Mouse (Mus musculus) forebrain, postnatal 0 days (tissue): ENCODE results near the gene Spock2. TPM values are rescaled to one million over a fixed set of nuclear protein-coding genes. Genes with fewer than 3 reads are reported as not detected.
A peak's percentile ranks its signal among the peaks of the same experiment; 100 is the strongest.

Experiments
- ATAC-seq: fragments of 200-750 bp; cut with Nextera tagmentation; 2 replicates; pipeline ENCODE4 v1.8.0; 2017; ENCODE audit warnings: mild to moderate bottlenecking, moderate library complexity
- DNase-seq: peaks from one replicate; pipeline ENCODE4 v3.0.0-alpha.2; 2015
- H3K27ac ChIP-seq: fragments of 300-500 bp; sonication (generic); 2 replicates; pipeline ENCODE4 v1.5.1; 2014; ENCODE audit warnings: low read depth, mild to moderate bottlenecking, antibody characterized with exemption, low read length, moderate library complexity, mixed read lengths
- H3K27me3 ChIP-seq: fragments of 300-500 bp; sonication (generic); 2 replicates; pipeline ENCODE4 v1.6.1; 2014; ENCODE audit warnings: mild to moderate bottlenecking, low read length, mixed read lengths; ENCODE audit not compliant: insufficient read depth
- H3K36me3 ChIP-seq: fragments of 300-500 bp; sonication (generic); 2 replicates; pipeline ENCODE4 v1.6.1; 2014; ENCODE audit warnings: mild to moderate bottlenecking, moderate library complexity; ENCODE audit not compliant: insufficient read depth
- H3K4me1 ChIP-seq: fragments of 300-500 bp; sonication (generic); 2 replicates; pipeline ENCODE4 v1.6.1; 2014; ENCODE audit warnings: antibody characterized with exemption; ENCODE audit not compliant: insufficient read depth
- H3K4me2 ChIP-seq: fragments of 300-500 bp; sonication (generic); 2 replicates; pipeline ENCODE4 v1.6.1; 2014; ENCODE audit warnings: low read depth, mild to moderate bottlenecking, moderate library complexity
- H3K4me3 ChIP-seq: fragments of 300-500 bp; sonication (generic); 2 replicates; pipeline ENCODE4 v1.5.1; 2014; ENCODE audit warnings: low read depth, low read length, mixed read lengths
- H3K9ac ChIP-seq: fragments of 300-500 bp; sonication (generic); 2 replicates; pipeline ENCODE4 v1.6.1; 2014; ENCODE audit warnings: mild to moderate bottlenecking
- H3K9me3 ChIP-seq: fragments of 300-500 bp; sonication (generic); 2 replicates; pipeline ENCODE4 v1.6.1; 2016; ENCODE audit warnings: low read length
- CTCF ChIP-seq: sonication (generic); IDR thresholded peaks from 2 replicates; pipeline ENCODE4 v1.5.1; 2016; ENCODE audit warnings: antibody characterized with exemption, control low read depth, low read depth
- WGBS: fragments of 180-500 bp; shearing (Covaris S2); extraction: QIAGEN DNeasy Blood & Tissue Kit; methylation state at CpG from one replicate; pipeline ENCODE4 v1.1.7; 2014; 5-methylcytosine and 5-hydroxymethylcytosine counted together
- polyA plus RNA-seq: library from polyadenylated mRNA; unstranded; fragments of >200 nt; fragmentation: Nextera tagmentation; extraction: Ambion mirVana; gene quantifications from 2 replicates; pipeline ENCODE4 v1.2.1, GENCODE M21; 2015
- total RNA-seq: library from RNA; depleted of rRNA; stranded (reverse); fragments of >200 nt; gene quantifications from 2 replicates; pipeline ENCODE4 v1.2.3, GENCODE M21; 2014

Gene Spock2
- total and polyA plus RNA-seq, 2 experiments from 2014 or later, result 84.8 to 215 TPM

GRCm38 (mm10) chr10:60078561-60078917, 27.5 kb upstream of the Spock2 start:
- H3K36me3 ChIP-seq, result no peaks in the 10 kb centered on the region
- 0 out of 2 replicates have a peak overlapping the region, but pooled peaks have one; percentile 6 for H3K27ac ChIP-seq
- DNase-seq (peak; percentile 57), ATAC-seq (peak; percentile 78)
- WGBS, result 57% methylated on average over 5 of the region's 5 CpGs
- no peak overlapping the region for H3K4me3 ChIP-seq
- peaks cover 8% of the 10 kb centered on the region; the same call in 1 of the 2 replicates for H3K4me1 ChIP-seq
- no peaks in the 10 kb centered on the region for H3K9me3 ChIP-seq
- no peak overlapping the region for H3K4me2 ChIP-seq
- no peak overlapping the region for H3K9ac ChIP-seq
- no peak for TF ChIP-seq CTCF
- no peaks in the 10 kb centered on the region for H3K27me3 ChIP-seq

GRCm38 (mm10) chr10:60080171-60080570, 25.8 kb upstream of the Spock2 start:
- Histone ChIP-seq H3K36me3 (no peaks in the 10 kb centered on the region), H3K27ac (no peak overlapping the region), H3K27me3 (no peaks in the 10 kb centered on the region), H3K4me2 (no peak overlapping the region), H3K9me3 (no peaks in the 10 kb centered on the region), H3K9ac (no peak overlapping the region), H3K4me1 (peaks cover 8% of the 10 kb centered on the region; the same call in 1 of the 2 replicates), H3K4me3 (no peak overlapping the region)
- no peak for DNase-seq
- WGBS, result 64% methylated on average over 3 of the region's 3 CpGs
- TF ChIP-seq CTCF, result no peak
- ATAC-seq, result no peak

GRCm38 (mm10) chr10:60080601-60080981, 25.4 kb upstream of the Spock2 start:
- TF ChIP-seq CTCF, result no peak

GRCm38 (mm10) chr10:60080982-60081825, 24.8 kb upstream of the Spock2 start:
- Histone ChIP-seq H3K27ac (peak overlapping the region; percentile 29; the same call in 1 of the 2 replicates), H3K4me3 (no peak overlapping the region), H3K36me3 (no peaks in the 10 kb centered on the region), H3K9ac (no peak overlapping the region), H3K4me1 (peaks cover 8% of the 10 kb centered on the region; the same call in 1 of the 2 replicates), H3K9me3 (no peaks in the 10 kb centered on the region), H3K4me2 (no peak overlapping the region), H3K27me3 (no peaks in the 10 kb centered on the region)
- no peak for ATAC-seq
- no peak for TF ChIP-seq CTCF
- WGBS, result 56% methylated on average over 21 of the region's 21 CpGs
- DNase-seq, result no peak

More at GRCm38 (mm10) chr10:60080601-60080981, 25.4 kb upstream of the Spock2 start:
- H3K9me3 ChIP-seq, result no peaks in the 10 kb centered on the region
- no peak for DNase-seq
- WGBS, result 67% methylated on average over 5 of the region's 5 CpGs
- H3K27ac ChIP-seq, result peak overlapping the region; percentile 29; the same call in 1 of the 2 replicates
- H3K4me1 ChIP-seq, result peaks cover 8% of the 10 kb centered on the region; the same call in 1 of the 2 replicates
- H3K27me3 ChIP-seq, result no peaks in the 10 kb centered on the region
- no peaks in the 10 kb centered on the region for H3K36me3 ChIP-seq
- no peak overlapping the region for H3K9ac ChIP-seq
- no peak overlapping the region for H3K4me3 ChIP-seq
- ATAC-seq, result no peak
- H3K4me2 ChIP-seq, result no peak overlapping the region

- no peak overlapping the region for H3K27ac ChIP-seq
- H3K9me3 ChIP-seq, result no peaks in the 10 kb centered on the region
- H3K4me2 ChIP-seq, result no peak overlapping the region
- 47% methylated on average over 5 of the region's 5 CpGs for WGBS
- H3K4me3 ChIP-seq, result no peak overlapping the region
- TF ChIP-seq CTCF, result no peak
- peak; percentile 30 for DNase-seq
- no peak for ATAC-seq
- no peak overlapping the region for H3K9ac ChIP-seq
- no peaks in the 10 kb centered on the region for H3K27me3 ChIP-seq
- no peaks in the 10 kb centered on the region for H3K36me3 ChIP-seq
- peaks cover 8% of the 10 kb centered on the region; the same call in 1 of the 2 replicates for H3K4me1 ChIP-seq
Observed at GRCm38 (mm10) chr10:60081905-60082304, 24.1 kb upstream of the Spock2 start.

- no peak overlapping the region for H3K4me3 ChIP-seq
- no peaks in the 10 kb centered on the region for H3K9me3 ChIP-seq
- WGBS, result 62% methylated on average over 4 of the region's 4 CpGs
- H3K4me2 ChIP-seq, result no peak overlapping the region
- no peak overlapping the region for H3K9ac ChIP-seq
- H3K27ac ChIP-seq, result no peak overlapping the region
- no peaks in the 10 kb centered on the region for H3K27me3 ChIP-seq
- H3K4me1 ChIP-seq, result peaks cover 8% of the 10 kb centered on the region; the same call in 1 of the 2 replicates
- peak; percentile 45; the same call in 1 of the 2 replicates for ATAC-seq
- no peaks in the 10 kb centered on the region for H3K36me3 ChIP-seq
- no peak for TF ChIP-seq CTCF
- DNase-seq, result peak; percentile 43
Observed at GRCm38 (mm10) chr10:60084065-60084464, 22.0 kb upstream of the Spock2 start.

GRCm38 (mm10) chr10:60092311-60092710, 13.7 kb upstream of the Spock2 start:
- no peak for TF ChIP-seq CTCF
- Histone ChIP-seq H3K27me3 (no peaks in the 10 kb centered on the region), H3K9me3 (no peaks in the 10 kb centered on the region), H3K4me2 (no peak overlapping the region), H3K27ac (no peak overlapping the region), H3K9ac (no peak overlapping the region), H3K4me3 (no peak overlapping the region), H3K36me3 (no peaks in the 10 kb centered on the region), H3K4me1 (no peaks in the 10 kb centered on the region)
- WGBS, result 88% methylated on average over 2 of the region's 2 CpGs
- DNase-seq (no peak), ATAC-seq (no peak)
